20 mouse cellular contexts compared by ENCODE assay signal in the genomic region with DNA sequence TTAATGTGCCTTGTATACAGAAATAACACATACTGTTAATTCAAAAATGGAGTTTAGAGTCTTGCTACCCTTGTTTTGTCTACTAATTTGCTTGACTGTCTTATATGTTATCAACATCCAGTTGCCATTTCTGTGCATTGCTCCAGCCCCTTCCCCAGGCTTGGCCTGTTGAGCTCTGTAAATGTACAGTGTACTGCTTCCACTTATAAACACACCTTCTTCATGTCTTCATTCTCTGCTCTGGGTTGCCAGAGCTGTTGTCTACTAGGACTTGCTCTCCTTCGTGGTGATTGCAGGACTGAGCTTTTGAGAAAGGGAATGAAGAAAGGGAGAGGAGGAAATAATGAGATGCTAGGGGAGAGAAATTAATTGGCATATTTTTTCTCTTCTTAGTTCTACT.
"Had no signal": no experiment of that assay in that cellular context is flagged by ENCODE, and none has a peak within 500 bp of the region (broad histone marks: within the 10 kb centered on the region; RNA-seq: fewer than 3 reads in every experiment).

No protein-coding gene starts in this region.

- DNase-seq: forebrain, postnatal 0 days; gastrocnemius, postnatal 14 days; gastrocnemius, postnatal 36 days; heart, adult 11 months; heart, adult 2 months; heart, postnatal 14 days; heart, postnatal 36 days; kidney, adult 18-20 months; left cerebral cortex, postnatal 4 days had no signal

- H3K27me3 ChIP-seq: heart, embryonic 13.5 days; heart, embryonic 15.5 days; hindbrain, embryonic 13.5 days; hindbrain, embryonic 15.5 days; limb, embryonic 13.5 days; limb, embryonic 15.5 days; liver, embryonic 12.5 days had no signal

- H3K9ac ChIP-seq: forebrain, postnatal 0 days; heart, embryonic 13.5 days; heart, embryonic 15.5 days; hindbrain, embryonic 13.5 days; hindbrain, embryonic 15.5 days; limb, embryonic 13.5 days; limb, embryonic 15.5 days; liver, embryonic 12.5 days; liver, embryonic 14.5 days had no signal

- H3K9me3 ChIP-seq: heart, embryonic 13.5 days; heart, embryonic 15.5 days; hindbrain, embryonic 13.5 days; hindbrain, embryonic 15.5 days; limb, embryonic 13.5 days; limb, embryonic 15.5 days; liver, embryonic 12.5 days had no signal

- H3K4me2 ChIP-seq: heart, embryonic 11.5 days; heart, embryonic 13.5 days; heart, embryonic 15.5 days; hindbrain, embryonic 13.5 days; hindbrain, embryonic 15.5 days; limb, embryonic 13.5 days; limb, embryonic 15.5 days; liver, embryonic 12.5 days had no signal

- H3K4me3 ChIP-seq: heart, adult 2 months; heart, embryonic 13.5 days; heart, embryonic 15.5 days; hindbrain, embryonic 13.5 days; hindbrain, embryonic 15.5 days; limb, embryonic 13.5 days; limb, embryonic 15.5 days; liver, embryonic 12.5 days had no signal

- ATAC-seq: forebrain, postnatal 0 days; hindbrain, postnatal 0 days; intestine, embryonic 16.5 days; liver, embryonic 12.5 days had no signal

- H3K27ac ChIP-seq: heart, adult 2 months; heart, embryonic 13.5 days; heart, embryonic 15.5 days; hindbrain, embryonic 13.5 days; hindbrain, embryonic 15.5 days; hindbrain, postnatal 0 days; limb, embryonic 13.5 days; limb, embryonic 15.5 days; liver, embryonic 12.5 days; liver, embryonic 14.5 days had no signal

- H3K36me3 ChIP-seq: heart, embryonic 13.5 days; heart, embryonic 15.5 days; hindbrain, embryonic 13.5 days; hindbrain, embryonic 15.5 days; limb, embryonic 13.5 days; limb, embryonic 15.5 days; liver, embryonic 12.5 days had no signal

- H3K4me1 ChIP-seq: heart, embryonic 13.5 days; heart, embryonic 15.5 days; hindbrain, embryonic 13.5 days; hindbrain, embryonic 15.5 days; limb, embryonic 15.5 days; liver, embryonic 12.5 days had no signal
